Mouse (Mus musculus) embryonic fibroblast, embryonic 13.5 days (primary cell): ENCODE measurements around the gene Wwtr1. TPM values are rescaled to one million over a fixed set of nuclear protein-coding genes. Genes with fewer than 3 reads are reported as not detected.

Experiments
- H3K27ac ChIP-seq: 2 replicates; pipeline ENCODE4 v1.5.1; 2012; ENCODE audit warnings: low read length, control low read depth, inconsistent platforms; ENCODE audit not compliant: insufficient read depth
- H3K4me1 ChIP-seq: 2 replicates; pipeline ENCODE4 v1.6.1; 2011; ENCODE audit warnings: low read length; ENCODE audit not compliant: control insufficient read depth, insufficient read depth
- H3K4me3 ChIP-seq: 2 replicates; pipeline ENCODE4 v1.5.1; 2011; ENCODE audit warnings: mild to moderate bottlenecking, control low read depth, low read length; ENCODE audit not compliant: insufficient read depth
- CTCF ChIP-seq: IDR thresholded peaks from 2 replicates; pipeline ENCODE4 v1.5.1; 2011; ENCODE audit warnings: mild to moderate bottlenecking, control low read depth, low read length, moderate library complexity, borderline replicate concordance; ENCODE audit not compliant: insufficient read depth
- POLR2A ChIP-seq: IDR thresholded peaks from 2 replicates; pipeline ENCODE4 v1.6.1; 2011; ENCODE audit warnings: low read depth, mild to moderate bottlenecking, control low read depth, low read length, moderate library complexity
- polyA plus RNA-seq: library from polyadenylated mRNA; stranded (reverse); fragments of >200 nt; gene quantifications from 2 replicates; pipeline ENCODE4 v1.2.4, GENCODE M21; 2011; ENCODE audit warnings: low read depth; ENCODE audit not compliant: missing spikeins, insufficient read length

Wwtr1 gene
- polyA plus RNA-seq, 1 experiment, result 86.4 TPM

- H3K4me3 ChIP-seq, result no peak overlapping the region
These were observed 74.0 kb downstream of the Wwtr1 start for GRCm38 (mm10) chr3:57501596-57502220.

GRCm38 (mm10) chr3:57500846-57501245 lies 74.9 kb downstream of the Wwtr1 start:
- Histone ChIP-seq H3K4me3 (no peak overlapping the region), H3K27ac (peak overlapping the region; percentile 36; the same call in 1 of the 2 replicates), H3K4me1 (peaks cover 21% of the 10 kb centered on the region)
- TF ChIP-seq CTCF (no peak), POLR2A (no peak)

More at GRCm38 (mm10) chr3:57501596-57502220, 74.0 kb downstream of the Wwtr1 start:
- H3K27ac ChIP-seq, result peak overlapping the region; percentile 36
- H3K4me1 ChIP-seq, result peaks cover 19% of the 10 kb centered on the region
- TF ChIP-seq POLR2A (no peak), CTCF (no peak)

- no peak for TF ChIP-seq POLR2A
- no peak for TF ChIP-seq CTCF
- peaks cover 14% of the 10 kb centered on the region for H3K4me1 ChIP-seq
- H3K27ac ChIP-seq, result peak overlapping the region; percentile 63
- H3K4me3 ChIP-seq, result no peak overlapping the region
These were observed 77.9 kb downstream of the Wwtr1 start for GRCm38 (mm10) chr3:57497791-57498190.

GRCm38 (mm10) chr3:57496428-57496827 lies 79.3 kb downstream of the Wwtr1 start:
- no peak for TF ChIP-seq CTCF
- TF ChIP-seq POLR2A, result no peak
- H3K27ac ChIP-seq, result peak overlapping the region; percentile 1
- peaks cover 12% of the 10 kb centered on the region for H3K4me1 ChIP-seq
- no peak overlapping the region for H3K4me3 ChIP-seq

- Histone ChIP-seq H3K4me1 (peaks cover 13% of the 10 kb centered on the region), H3K4me3 (no peak overlapping the region), H3K27ac (peak overlapping the region; percentile 89)
- TF ChIP-seq POLR2A, result no peak
- TF ChIP-seq CTCF, result no peak
These were observed 88.1 kb downstream of the Wwtr1 start for GRCm38 (mm10) chr3:57487455-57488153.

GRCm38 (mm10) chr3:57486068-57486467 lies 89.6 kb downstream of the Wwtr1 start:
- H3K4me3 ChIP-seq, result no peak overlapping the region
- H3K4me1 ChIP-seq, result peaks cover 15% of the 10 kb centered on the region
- TF ChIP-seq POLR2A (no peak), CTCF (no peak)
- peak overlapping the region; percentile 74; the same call in 1 of the 2 replicates for H3K27ac ChIP-seq

- Histone ChIP-seq H3K4me3 (no peak overlapping the region), H3K4me1 (peaks cover 6% of the 10 kb centered on the region; the same call in 1 of the 2 replicates)
- TF ChIP-seq POLR2A, result no peak
- no peak for TF ChIP-seq CTCF
These were observed 93.7 kb downstream of the Wwtr1 start for GRCm38 (mm10) chr3:57481981-57482380.

GRCm38 (mm10) chr3:57480640-57481039 lies 95.1 kb downstream of the Wwtr1 start:
- TF ChIP-seq POLR2A (no peak), CTCF (peak; percentile 44; the same call in 1 of the 2 replicates)
- Histone ChIP-seq H3K4me3 (no peak overlapping the region), H3K27ac (no peak overlapping the region; the same call in 1 of the 2 replicates), H3K4me1 (0 out of 2 replicates have a peak, but pooled peaks cover 2% of the 10 kb centered on the region)

More at GRCm38 (mm10) chr3:57481981-57482380, 93.7 kb downstream of the Wwtr1 start:
- H3K27ac ChIP-seq, result no peak overlapping the region

- Histone ChIP-seq H3K4me3 (no peak overlapping the region), H3K27ac (no peak overlapping the region), H3K4me1 (peaks cover 13% of the 10 kb centered on the region)
- no peak for TF ChIP-seq CTCF
- no peak for TF ChIP-seq POLR2A
These were observed 101.3 kb downstream of the Wwtr1 start for GRCm38 (mm10) chr3:57474421-57474820.

- H3K27ac ChIP-seq, result peak overlapping the region; percentile 13; the same call in 1 of the 2 replicates
- H3K4me3 ChIP-seq, result no peak overlapping the region
- H3K4me1 ChIP-seq, result peaks cover 13% of the 10 kb centered on the region
- TF ChIP-seq CTCF (no peak), POLR2A (no peak)
These were observed 103.3 kb downstream of the Wwtr1 start for GRCm38 (mm10) chr3:57472407-57472806.
